Mouse (Mus musculus): ENCODE results near the gene Prmt3. TPM values are rescaled to one million over a fixed set of nuclear protein-coding genes. Genes with fewer than 3 reads are reported as not detected.

Prmt3 gene
- total and polyA plus RNA-seq, 3 experiments: 62.5 to 73.9 (median 63.7) TPM

GRCm38 (mm10) chr7:49751148-49751547 is 27.0 kb upstream of the Prmt3 start:
- peak; percentile 69 for DNase-seq (ENCODE audit: low read depth, low spot score)
- Histone ChIP-seq H3K36me3 (ENCODE audit: control insufficient read depth in 1 of 2, insufficient read depth in 2 of 2, low read length in 2 of 2) (no peaks in the 10 kb centered on the region), H3K4me3 (ENCODE audit: control insufficient read depth in 1 of 2, insufficient read depth in 1 of 2, low read depth in 2 of 2, low read length in 2 of 2) (no peak overlapping the region), H3K27ac (ENCODE audit: control insufficient read depth, low read depth, low read length) (no peak overlapping the region), H3K79me2 (ENCODE audit: control insufficient read depth, insufficient read depth, low read length, poor library complexity) (no peaks in the 10 kb centered on the region), H3K9ac (ENCODE audit: control insufficient read depth, low read depth, low read length, poor library complexity, severe bottlenecking) (no peak overlapping the region), H3K9me3 (replicated peaks; ENCODE audit: insufficient read depth, low read length) (no peaks in the 10 kb centered on the region), H3K27me3 (ENCODE audit: control insufficient read depth in 1 of 2, insufficient read depth in 2 of 2, low read length in 2 of 2) (peaks cover 0 to 5% of the 10 kb centered on the region in 2 experiments; a peak in 2 of 4 replicates), H3K4me1 (ENCODE audit: control insufficient read depth in 1 of 2, insufficient read depth in 2 of 2, low read length in 2 of 2) (peaks cover 0 to 4% of the 10 kb centered on the region in 2 experiments; a peak in 1 of 4 replicates)
- no peak for TF ChIP-seq EP300 (IDR thresholded peaks at IDR 0.05; ENCODE audit: low read depth in 1 of 2, low read length in 2 of 2)
- no peak for TF ChIP-seq MAFK (IDR thresholded peaks at IDR 0.05; ENCODE audit: borderline replicate concordance, low read depth, low read length)
- TF ChIP-seq CTCF (IDR thresholded peaks at IDR 0.05 in 2 of 3, conservative IDR thresholded peaks at IDR 0.05 in 1 of 3; ENCODE audit: control insufficient read depth in 1 of 3, insufficient read depth in 1 of 3, low read depth in 2 of 3, low read length in 3 of 3, poor library complexity in 1 of 3, severe bottlenecking in 1 of 3): peak; percentile 56 to 92 (median 87)
- TF ChIP-seq POLR2AphosphoS2 (IDR thresholded peaks at IDR 0.05; ENCODE audit: low read length): no peak
- TF ChIP-seq SMC3 (IDR thresholded peaks at IDR 0.05; ENCODE audit: low read depth, low read length): peak; percentile 79
- TF ChIP-seq MYC (IDR thresholded peaks at IDR 0.05; ENCODE audit: low read depth, low read length): 0 out of 2 replicates have a peak, but pooled peaks have one; percentile 57
- TF ChIP-seq TAL1 (IDR thresholded peaks at IDR 0.05; ENCODE audit: low read length): no peak
- no peak for TF ChIP-seq POLR2AphosphoS5 (IDR thresholded peaks at IDR 0.05; ENCODE audit: borderline replicate concordance, low read depth, low read length)
- no peak for TF ChIP-seq MAX (IDR thresholded peaks at IDR 0.05; ENCODE audit: low read length)
- no peak for TF ChIP-seq ELF1 (IDR thresholded peaks at IDR 0.05; ENCODE audit: low read depth, low read length)
- TF ChIP-seq USF1 (IDR thresholded peaks at IDR 0.05; ENCODE audit: low read depth, low read length): no peak
- no peak for TF ChIP-seq NELFE (IDR thresholded peaks at IDR 0.05; ENCODE audit: low read depth, low read length)
- TF ChIP-seq GABPA (IDR thresholded peaks at IDR 0.05; ENCODE audit: low read depth, low read length): no peak
- no peak for TF ChIP-seq CHD1 (IDR thresholded peaks at IDR 0.05; ENCODE audit: low read depth, low read length)
- TF ChIP-seq KAT2A (conservative IDR thresholded peaks at IDR 0.05; ENCODE audit: low read depth, low read length): no peak
- no peak for TF ChIP-seq ETS1 (IDR thresholded peaks at IDR 0.05; ENCODE audit: low read depth, low read length)
- TF ChIP-seq ZKSCAN1 (IDR thresholded peaks at IDR 0.05; ENCODE audit: low read depth, low read length): no peak
- TF ChIP-seq RAD21 (IDR thresholded peaks at IDR 0.05; ENCODE audit: low read depth, low read length): peak; percentile 75
- TF ChIP-seq BHLHE40 (IDR thresholded peaks at IDR 0.05; ENCODE audit: borderline replicate concordance, low read depth, low read length): no peak
- TF ChIP-seq CHD2 (IDR thresholded peaks at IDR 0.05; ENCODE audit: low read length): no peak
- TF ChIP-seq ZMIZ1 (IDR thresholded peaks at IDR 0.05; ENCODE audit: low read depth, low read length): no peak
- TF ChIP-seq ZC3H11A (IDR thresholded peaks at IDR 0.05; ENCODE audit: low read depth, low read length): peak; percentile 58
- no peak for TF ChIP-seq UBTF (IDR thresholded peaks at IDR 0.05; ENCODE audit: borderline replicate concordance, insufficient read depth, low read depth, low read length)
- TF ChIP-seq TBP (IDR thresholded peaks at IDR 0.05; ENCODE audit: low read depth, low read length): no peak
